Mouse (Mus musculus): ENCODE results near the gene Slc22a21.

GRCm38 (mm10) chr11:53981396-53981795 lies 1.3 kb upstream of the Slc22a21 start:
- TF ChIP-seq POLR2A (IDR thresholded peaks at IDR 0.05; ENCODE audit: control insufficient read depth, low read depth, low read length) (no peak), CTCF (IDR thresholded peaks at IDR 0.05; ENCODE audit: control insufficient read depth, insufficient read depth, insufficient replicate concordance, low read depth, low read length) (no peak)
